Mouse (Mus musculus) erythroblast, embryonic 14.5 days (primary cell): Measurements from ENCODE around the gene Gabrp.

ENCODE experiments used
- GATA1 ChIP-seq: IDR thresholded peaks from 2 replicates; pipeline ENCODE4 v1.6.1; 2012; ENCODE audit warnings: low read length, inconsistent platforms, mixed read lengths
- TAL1 ChIP-seq: IDR thresholded peaks from 3 replicates; pipeline ENCODE4 v1.6.1; 2012; ENCODE audit warnings: low read length, inconsistent platforms, mixed read lengths

DNA sequence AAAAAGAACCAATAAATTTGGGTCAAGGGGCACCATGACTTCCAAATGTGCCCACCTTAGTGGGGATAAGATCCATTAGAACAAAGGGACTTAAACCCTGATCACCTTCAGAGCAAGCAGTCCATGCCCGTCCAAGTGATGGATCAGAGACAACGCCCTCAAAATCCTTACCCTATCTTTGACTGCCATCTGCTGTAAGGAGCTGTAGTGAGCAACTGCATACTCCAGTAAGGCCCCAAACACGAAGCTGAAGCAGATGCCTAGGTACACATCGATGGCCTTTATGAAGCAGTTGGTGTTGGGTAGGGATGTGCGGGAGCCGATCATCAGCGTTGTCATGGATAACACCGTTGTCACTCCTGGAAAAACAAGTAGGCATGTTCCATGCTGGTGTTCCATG, 24.6 kb downstream of the Gabrp start:
- TF ChIP-seq TAL1, result no peak
- no peak for TF ChIP-seq GATA1
